Mouse (Mus musculus) right cerebral cortex, postnatal 36 days (tissue): ENCODE results near the gene Plekho1.
"Not testable (repeated sequence)": the region's sequence is repeated elsewhere in the genome, so short reads cannot be mapped to it uniquely, and the experiment has no call there.

Source experiments
- DNase-seq, 2 experiments: peaks; one replicate each; pipeline ENCODE4 v3.0.0; 2022; ENCODE audit warnings: low spot score in 2 of 2, mixed read lengths in 1 of 2

Plekho1 gene

GRCm38 (mm10) chr3:95980276-95980970 is 15.4 kb downstream of the Plekho1 start:
- DNase-seq, result no peak

DNA sequence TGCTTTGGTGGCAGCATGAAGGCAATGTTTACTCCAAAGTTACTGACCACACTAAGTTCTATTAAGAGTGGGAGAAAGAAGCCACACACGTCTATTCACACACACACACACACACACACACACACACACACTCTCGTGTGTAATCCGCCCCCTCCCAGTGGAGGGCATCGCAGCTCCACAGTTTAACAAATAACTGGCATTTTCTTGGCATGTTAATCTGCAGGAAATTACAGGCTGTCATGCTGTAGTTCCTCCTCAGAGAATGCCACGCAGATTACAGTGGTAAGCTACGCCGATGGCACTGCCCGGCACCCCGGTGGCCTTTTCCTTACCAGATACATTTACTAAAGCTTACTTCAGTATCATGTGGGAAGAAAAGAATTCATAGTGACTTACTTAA is 17.5 kb downstream of the Plekho1 start:
- DNase-seq, result no peak

GRCm38 (mm10) chr3:95977587-95977986 is 18.2 kb downstream of the Plekho1 start:
- not testable (repeated sequence) for DNase-seq

DNA sequence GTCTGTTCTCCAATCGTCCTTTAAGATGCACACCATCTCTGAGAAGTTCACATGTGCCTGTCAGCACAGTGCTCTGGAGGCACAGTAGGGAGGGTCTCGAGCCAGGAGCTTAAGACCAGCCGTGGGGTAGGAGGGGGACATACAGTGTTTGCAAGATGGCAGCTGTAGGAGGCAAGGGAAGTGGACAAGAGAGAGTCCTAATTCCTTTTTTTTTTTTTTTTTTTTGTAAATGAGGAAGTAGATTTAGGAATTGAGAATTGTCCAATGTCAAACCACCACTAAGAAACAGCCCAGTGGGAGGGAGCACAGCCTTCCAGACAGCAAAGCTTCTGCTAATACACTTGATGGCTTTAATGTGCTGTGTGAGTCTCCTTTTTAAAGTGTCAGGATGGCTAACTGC is 18.7 kb downstream of the Plekho1 start:
- no peak for DNase-seq

DNA sequence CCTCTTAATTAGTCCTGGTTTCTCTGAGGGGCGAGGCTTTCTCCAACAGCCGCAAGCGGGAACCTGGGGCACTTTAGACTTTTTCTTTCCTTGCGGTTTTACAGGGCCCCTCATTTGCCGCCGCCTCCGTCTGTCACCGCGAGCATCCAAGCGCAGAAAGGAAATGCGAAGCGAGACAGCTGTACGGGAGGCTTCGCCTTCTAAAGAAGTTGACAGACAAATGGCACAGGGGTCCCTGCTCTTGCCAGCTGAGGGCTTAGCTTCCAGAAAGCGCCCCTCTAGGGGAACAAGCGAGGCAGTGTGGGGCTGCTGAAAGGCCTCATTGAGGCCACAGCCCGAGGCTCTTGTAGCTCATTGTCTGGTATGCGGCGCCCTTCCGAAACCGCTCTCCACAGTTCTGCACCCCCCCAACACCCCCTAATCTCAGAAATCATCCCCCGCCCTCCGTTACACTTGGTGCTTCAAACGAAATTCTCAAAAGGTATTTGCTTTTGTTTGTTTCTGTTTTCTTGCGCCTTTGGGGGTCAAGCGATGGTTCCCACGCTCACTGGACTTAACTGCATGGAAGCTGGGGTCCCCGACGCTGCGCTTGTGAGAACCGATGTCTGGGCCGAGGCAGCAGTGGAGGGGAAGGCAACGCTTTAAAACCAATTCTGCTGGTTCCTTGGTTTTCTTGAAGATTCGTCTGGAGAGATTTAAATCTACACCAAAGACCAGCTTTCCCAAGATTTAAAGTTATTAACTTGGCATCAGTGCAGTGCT is 22.7 kb downstream of the Plekho1 start:
- no peak for DNase-seq

- DNase-seq, result no peak
These were observed 23.4 kb downstream of the Plekho1 start for GRCm38 (mm10) chr3:95972251-95972872.

GRCm38 (mm10) chr3:95970661-95971060 is 25.1 kb downstream of the Plekho1 start:
- not testable (repeated sequence) for DNase-seq

GRCm38 (mm10) chr3:95969277-95969676 is 26.5 kb downstream of the Plekho1 start:
- no peak for DNase-seq

DNA sequence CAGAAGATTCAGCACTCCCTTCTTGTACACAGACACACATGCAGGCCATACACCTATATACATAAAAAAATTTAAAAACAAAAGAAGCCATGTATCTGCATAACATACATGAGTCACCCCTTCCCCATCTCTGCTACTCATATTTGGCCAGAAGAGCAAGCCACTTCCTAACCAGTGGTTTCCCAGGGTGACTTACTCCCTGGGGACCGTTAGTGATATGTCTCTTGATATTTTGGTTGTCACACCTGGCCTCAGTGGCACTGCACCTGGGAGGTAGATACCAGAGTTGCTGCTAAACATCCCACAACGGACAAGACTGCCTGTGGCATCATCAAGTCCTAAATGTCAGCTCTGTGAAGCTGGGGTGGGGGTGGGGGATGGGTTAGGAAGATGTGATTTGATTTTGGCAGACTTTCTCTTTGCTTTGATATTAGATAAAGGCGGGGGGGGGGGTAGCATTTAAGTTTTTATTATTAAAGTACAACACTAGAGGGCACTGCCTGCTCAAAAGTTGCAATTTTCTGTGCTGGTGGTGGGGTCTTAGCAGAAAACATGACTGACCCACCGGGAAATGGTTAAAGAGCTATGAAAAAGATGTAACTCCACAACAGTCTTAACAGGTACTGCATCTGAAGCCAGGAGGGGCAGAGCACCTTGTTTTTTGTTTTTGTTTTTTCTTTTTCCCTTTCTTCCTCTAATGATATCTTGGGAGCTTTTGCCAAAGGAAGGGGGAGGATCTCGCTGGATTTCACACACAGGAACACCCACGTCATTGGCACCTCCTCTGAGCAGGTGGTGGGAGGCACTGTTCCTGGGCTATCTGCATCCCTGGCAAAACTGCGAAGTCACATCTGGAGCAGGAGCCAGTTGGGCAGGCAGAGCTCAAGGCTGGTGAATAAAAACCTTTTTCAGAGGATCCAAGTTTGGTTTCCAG is 30.0 kb downstream of the Plekho1 start:
- DNase-seq, result peak; percentile 54 to 77

GRCm38 (mm10) chr3:95963681-95964080 is 32.1 kb downstream of the Plekho1 start:
- no peak for DNase-seq

- no peak for DNase-seq
These were observed 32.6 kb downstream of the Plekho1 start for GRCm38 (mm10) chr3:95963230-95963629.

DNA sequence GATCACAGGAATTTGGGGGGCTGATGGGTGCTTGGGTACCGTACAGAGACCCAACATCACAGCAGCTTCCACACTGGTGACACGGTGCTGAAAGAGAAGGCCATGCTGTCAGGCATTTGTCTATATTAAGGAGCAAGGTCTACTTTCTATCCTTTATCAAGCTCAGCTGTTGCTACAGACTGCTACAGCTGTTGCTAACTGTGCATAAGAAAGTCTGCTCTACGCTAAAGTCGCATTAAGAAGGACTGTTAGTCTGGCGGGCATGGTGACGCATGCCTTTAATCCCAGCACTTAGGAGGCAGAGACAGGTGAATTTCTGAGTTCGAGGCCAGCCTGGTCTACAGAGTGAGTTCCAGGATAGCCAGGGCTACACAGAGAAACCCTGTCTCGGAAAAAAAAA is 33.6 kb downstream of the Plekho1 start:
- DNase-seq, result not testable (repeated sequence)

DNA sequence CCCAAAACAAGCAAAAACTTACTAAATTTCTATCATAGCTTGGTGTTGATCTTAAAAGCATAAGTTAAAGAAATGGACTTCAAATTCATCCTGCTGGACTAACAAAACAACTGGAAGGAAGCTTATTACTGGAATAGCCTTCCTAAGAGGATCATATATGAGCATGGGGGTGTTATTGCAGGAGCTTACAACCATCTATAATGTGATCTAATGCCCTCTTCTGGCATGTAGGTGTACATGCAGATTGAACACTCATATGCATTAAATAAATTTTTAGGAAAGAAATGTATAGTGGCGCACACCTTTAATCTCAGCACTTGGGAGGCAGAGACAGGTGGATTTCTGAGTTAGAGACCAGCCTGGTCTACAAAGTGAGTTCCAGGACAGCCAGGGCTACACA is 36.0 kb downstream of the Plekho1 start:
- DNase-seq, result no peak

DNA sequence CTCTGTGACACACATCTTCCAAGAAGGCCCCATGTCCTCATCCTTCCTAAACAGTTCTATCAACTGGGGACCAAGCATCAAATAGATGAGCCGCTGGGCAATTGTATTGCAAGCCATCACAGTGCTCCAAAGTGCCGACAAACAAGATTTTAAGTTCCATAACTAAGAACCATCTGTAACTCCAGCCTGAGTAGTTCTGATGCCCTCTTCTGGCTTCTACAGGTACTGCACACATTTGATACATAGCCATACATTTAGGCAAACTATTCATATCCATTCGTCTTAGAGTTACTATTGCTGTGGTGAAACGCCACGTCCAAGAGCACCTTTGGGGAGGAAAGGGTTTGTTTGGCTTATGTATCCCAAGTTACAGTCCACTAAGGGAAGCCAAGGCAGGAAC is 36.7 kb downstream of the Plekho1 start:
- no peak for DNase-seq

DNA sequence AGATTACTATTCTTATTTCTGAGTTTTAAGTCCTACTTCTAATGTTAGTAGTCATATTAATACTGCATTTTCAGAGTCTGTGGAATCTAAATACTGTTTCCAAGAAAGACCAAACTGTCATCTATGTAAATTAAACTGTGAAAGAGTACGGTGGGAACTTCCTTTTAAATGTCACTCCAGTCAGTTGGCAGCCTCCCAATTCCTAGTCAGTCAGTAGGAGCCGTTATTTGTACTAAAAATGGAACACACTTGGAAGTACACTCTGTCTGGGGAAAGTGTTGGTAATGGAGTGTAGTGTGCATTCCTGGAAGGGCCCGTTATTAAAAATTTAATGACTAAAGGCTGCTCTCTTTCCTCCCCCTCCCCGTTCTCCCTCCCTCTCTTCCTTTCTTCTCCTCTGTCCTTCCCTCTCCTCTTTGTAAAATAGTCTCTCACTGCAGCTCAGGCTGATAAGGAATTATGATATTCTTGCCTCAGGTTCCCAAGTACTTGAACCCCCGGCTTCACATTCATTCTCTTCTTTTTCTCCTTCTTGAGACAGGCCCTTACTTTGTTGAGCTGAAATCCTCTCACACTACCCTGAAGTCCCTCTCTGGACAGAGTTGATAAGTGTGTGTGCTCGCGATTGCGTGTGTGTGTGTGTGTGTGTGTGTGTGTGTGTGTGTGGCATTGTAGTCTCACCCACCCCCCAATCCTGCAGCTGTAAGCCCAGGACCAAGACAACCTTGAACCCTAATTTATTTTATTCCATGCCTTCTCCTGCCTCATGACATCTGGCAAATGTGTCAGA is 38.2 kb downstream of the Plekho1 start:
- peak in 1 of 2 experiments; percentile 20 for DNase-seq

DNA sequence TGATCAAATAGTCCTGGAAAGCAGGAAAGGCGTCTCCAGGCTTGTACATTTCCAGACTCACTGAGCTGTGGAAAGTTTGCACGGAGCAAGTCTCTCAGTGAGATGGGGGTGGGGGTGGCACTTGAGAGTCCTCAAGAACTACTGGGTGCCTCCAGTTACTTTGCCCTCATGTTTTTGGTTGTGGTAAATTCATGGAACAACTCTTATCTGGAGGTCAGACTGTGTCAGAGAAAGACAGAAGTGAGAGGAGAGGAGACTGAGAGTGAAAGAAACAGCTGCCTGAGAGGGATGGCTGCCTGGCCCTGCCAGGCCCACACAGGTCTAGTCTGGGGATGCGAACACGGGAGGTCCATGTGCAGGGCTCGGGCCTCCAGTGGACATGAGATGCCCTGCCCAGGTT is 40.5 kb downstream of the Plekho1 start:
- no peak for DNase-seq

DNA sequence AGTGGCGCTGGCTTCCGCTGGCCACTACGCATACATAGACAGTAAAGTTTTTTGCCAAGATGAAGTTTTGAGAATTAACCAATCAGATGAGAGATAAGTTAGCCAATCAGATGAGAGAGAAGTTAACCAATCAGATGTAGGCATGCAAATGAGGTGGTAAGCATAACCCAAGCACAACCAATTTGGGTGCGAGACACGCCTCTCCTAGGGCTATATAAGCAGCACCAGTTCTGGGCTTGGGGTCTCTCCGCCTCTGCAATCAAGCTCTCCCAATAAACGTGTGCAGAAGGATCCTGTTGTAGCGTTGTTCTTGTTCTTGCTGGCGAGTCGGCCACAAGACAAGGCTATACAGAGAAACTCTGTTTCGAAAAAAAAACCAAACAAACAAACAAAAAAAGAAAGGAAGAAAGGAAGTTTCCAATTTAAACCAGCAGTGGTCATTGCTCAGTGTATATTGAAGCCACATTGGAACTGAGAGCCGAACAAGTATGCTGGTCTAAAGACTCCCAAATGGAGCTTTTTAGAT is 41.1 kb downstream of the Plekho1 start:
- DNase-seq, result not testable (repeated sequence)

GRCm38 (mm10) chr3:95953522-95953921 is 42.3 kb downstream of the Plekho1 start:
- DNase-seq, result no peak

DNA sequence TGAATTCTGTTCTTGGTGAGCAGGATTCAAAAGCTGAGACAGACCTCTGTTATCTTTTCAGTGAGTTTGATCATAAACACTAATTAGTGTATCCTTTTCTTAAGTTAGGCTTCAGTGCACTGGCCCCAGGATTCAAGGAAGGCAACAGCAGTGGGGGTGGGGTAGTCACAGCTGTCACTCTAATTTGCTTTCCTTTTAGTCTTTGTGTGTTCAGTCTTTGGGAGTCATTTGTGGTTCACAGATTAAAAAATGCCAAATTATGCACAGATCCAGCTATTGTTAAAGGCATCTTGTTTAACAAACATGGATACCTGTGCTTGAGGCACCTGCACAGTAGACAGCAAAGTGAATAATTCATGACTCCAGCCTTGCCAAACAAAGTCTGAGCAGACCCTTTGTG is 42.8 kb downstream of the Plekho1 start:
- no peak for DNase-seq

GRCm38 (mm10) chr3:95951566-95951965 is 44.2 kb downstream of the Plekho1 start:
- DNase-seq, result not testable (repeated sequence)
